Mouse (Mus musculus): Measurements from ENCODE around the gene Inpp5k. TPM values are rescaled to one million over a fixed set of nuclear protein-coding genes. Genes with fewer than 3 reads are reported as not detected.

The Inpp5k gene
- total and polyA plus RNA-seq, 2 experiments from 2014 or later: 43.7 to 50.0 TPM

DNA sequence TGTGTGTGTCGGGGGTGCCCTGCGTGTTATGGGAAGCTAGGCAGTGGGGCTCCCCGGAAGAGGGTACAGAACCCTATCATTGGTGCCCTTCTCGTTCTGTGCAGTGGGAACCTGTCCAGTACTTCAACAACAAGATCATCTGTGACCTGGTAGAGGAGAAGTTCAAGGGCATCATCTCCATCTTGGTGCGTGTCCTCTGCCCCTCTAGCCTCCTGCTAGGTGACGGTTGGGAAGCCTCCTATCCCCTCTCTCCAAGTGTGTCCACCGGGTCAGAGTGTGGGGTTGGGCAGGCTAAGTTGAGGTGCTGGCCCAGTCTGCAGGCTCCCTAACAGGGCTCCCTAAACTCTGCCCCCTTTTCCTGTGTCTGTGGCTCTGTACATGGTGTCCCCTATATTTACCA is 31.3 kb downstream of the Inpp5k start:
- Histone ChIP-seq H3K4me2 (ENCODE audit: low read depth, low read length, poor library complexity, severe bottlenecking) (no peak overlapping the region), H3K4me1 (ENCODE audit: insufficient read depth, low read length) (no peaks in the 10 kb centered on the region), H3K4me3 (ENCODE audit: low read depth, low read length) (no peak overlapping the region), H3K9me3 (ENCODE audit: low read length) (no peaks in the 10 kb centered on the region), H3K36me3 (ENCODE audit: insufficient read depth, low read length) (peaks cover 45% of the 10 kb centered on the region), H3K27me3 (ENCODE audit: insufficient read depth, low read length) (peaks cover under 1% of the 10 kb centered on the region; the same call in 1 of the 2 replicates), H3K27ac (ENCODE audit: low read depth, low read length) (no peak overlapping the region), H3K9ac (replicated peaks; ENCODE audit: low read length, poor library complexity, severe bottlenecking) (no peak overlapping the region)
- no peak for DNase-seq (ENCODE audit: low spot score)
- TF ChIP-seq CTCF (IDR thresholded peaks at IDR 0.05): no peak
- WGBS: 94% methylated on average over 7 of the region's 7 CpGs
- no peak for ATAC-seq (ENCODE audit: low FRiP score)

DNA sequence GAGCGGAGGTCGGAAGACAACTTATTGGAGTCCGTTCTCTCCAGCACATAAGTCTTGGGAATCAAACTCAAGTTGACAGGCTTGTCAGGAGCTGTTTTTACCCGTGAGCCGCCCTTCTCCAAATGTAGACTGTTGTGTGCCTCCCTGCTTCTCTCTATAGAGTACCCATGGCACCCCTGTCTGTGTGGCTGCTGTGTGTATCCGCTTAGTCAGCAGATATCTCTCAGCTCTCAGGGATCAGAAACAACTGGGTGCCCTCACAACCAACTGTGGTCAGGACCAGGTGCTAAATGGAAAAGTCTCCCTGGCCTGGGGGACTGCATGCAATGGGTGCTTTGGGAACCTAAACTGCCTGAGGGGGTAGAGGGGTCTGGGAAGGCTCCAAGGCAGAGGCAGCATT is 35.5 kb downstream of the Inpp5k start:
- DNase-seq (ENCODE audit: low spot score): no peak
- Histone ChIP-seq H3K27me3 (ENCODE audit: insufficient read depth, low read length) (no peaks in the 10 kb centered on the region), H3K4me1 (ENCODE audit: insufficient read depth, low read length) (no peaks in the 10 kb centered on the region), H3K36me3 (ENCODE audit: insufficient read depth, low read length) (peaks cover 54% of the 10 kb centered on the region), H3K4me2 (ENCODE audit: low read depth, low read length, poor library complexity, severe bottlenecking) (no peak overlapping the region), H3K9me3 (ENCODE audit: low read length) (no peaks in the 10 kb centered on the region), H3K27ac (ENCODE audit: low read depth, low read length) (no peak overlapping the region), H3K9ac (replicated peaks; ENCODE audit: low read length, poor library complexity, severe bottlenecking) (no peak overlapping the region), H3K4me3 (ENCODE audit: low read depth, low read length) (no peak overlapping the region)
- 95% methylated on average over 6 of the region's 6 CpGs for WGBS
- TF ChIP-seq CTCF (IDR thresholded peaks at IDR 0.05): no peak
- no peak for ATAC-seq (ENCODE audit: low FRiP score)

DNA sequence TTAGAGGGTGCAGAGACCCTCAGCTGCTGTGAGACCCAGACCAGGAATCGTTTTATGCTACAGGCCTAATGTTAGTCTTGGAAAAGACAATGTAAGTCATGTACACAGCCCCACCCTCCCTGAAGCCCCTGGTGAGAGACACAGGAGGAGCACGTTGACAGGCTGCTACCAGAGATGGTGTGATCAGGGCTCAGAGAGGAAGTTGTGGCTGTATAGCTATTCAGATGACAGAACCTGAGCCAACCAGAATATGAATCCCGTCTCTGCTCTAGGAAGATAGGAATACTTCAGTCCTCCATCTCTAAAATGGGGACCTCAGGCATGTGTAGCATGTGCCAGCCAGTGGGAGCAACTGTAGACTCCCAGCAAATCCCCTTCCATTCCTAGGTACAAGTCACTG is 37.8 kb downstream of the Inpp5k start:
- TF ChIP-seq CTCF (IDR thresholded peaks at IDR 0.05): no peak
- Histone ChIP-seq H3K9me3 (ENCODE audit: low read length) (no peaks in the 10 kb centered on the region), H3K27me3 (ENCODE audit: insufficient read depth, low read length) (no peaks in the 10 kb centered on the region), H3K4me2 (ENCODE audit: low read depth, low read length, poor library complexity, severe bottlenecking) (no peak overlapping the region), H3K4me3 (ENCODE audit: low read depth, low read length) (no peak overlapping the region), H3K27ac (ENCODE audit: low read depth, low read length) (no peak overlapping the region), H3K9ac (replicated peaks; ENCODE audit: low read length, poor library complexity, severe bottlenecking) (no peak overlapping the region), H3K36me3 (ENCODE audit: insufficient read depth, low read length) (peaks cover 55% of the 10 kb centered on the region), H3K4me1 (ENCODE audit: insufficient read depth, low read length) (no peaks in the 10 kb centered on the region)
- ATAC-seq (ENCODE audit: low FRiP score) (no peak), DNase-seq (ENCODE audit: low spot score) (no peak)
- WGBS: 84% methylated on average over 3 of the region's 3 CpGs

DNA sequence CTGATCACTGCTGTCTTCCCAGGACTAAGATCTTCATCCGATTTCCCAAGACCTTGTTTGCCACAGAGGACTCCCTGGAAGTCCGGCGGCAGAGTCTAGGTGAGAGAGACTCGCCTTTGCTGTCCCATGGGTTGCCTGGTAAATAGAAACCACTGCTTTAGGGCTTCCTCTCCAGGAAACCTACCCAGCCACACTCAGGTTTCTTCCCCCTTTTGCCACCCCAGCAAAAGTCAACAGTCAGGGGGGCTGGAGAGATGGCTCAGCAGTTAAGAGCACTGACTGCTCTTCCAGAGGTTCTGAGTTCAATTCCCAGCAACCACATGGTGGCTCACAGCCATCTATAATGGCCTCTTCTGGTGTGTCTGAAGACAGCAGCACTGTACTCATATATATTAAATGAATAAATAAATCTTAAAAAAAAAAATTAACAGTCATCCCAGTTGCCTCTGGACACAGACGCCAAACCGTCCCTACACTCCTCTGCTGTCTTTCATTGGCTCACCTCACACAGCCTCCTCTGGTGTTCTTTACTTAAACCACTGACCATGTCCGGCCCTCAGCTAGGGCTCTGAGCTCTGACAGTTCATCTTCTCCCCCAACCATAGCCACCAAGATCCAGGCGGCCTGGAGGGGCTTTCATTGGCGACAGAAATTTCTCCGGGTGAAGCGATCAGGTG is 38.5 kb downstream of the Inpp5k start:
- Histone ChIP-seq H3K9me3 (ENCODE audit: low read length) (no peaks in the 10 kb centered on the region), H3K4me1 (ENCODE audit: insufficient read depth, low read length) (no peaks in the 10 kb centered on the region), H3K9ac (replicated peaks; ENCODE audit: low read length, poor library complexity, severe bottlenecking) (no peak overlapping the region), H3K4me3 (ENCODE audit: low read depth, low read length) (no peak overlapping the region), H3K4me2 (ENCODE audit: low read depth, low read length, poor library complexity, severe bottlenecking) (no peak overlapping the region), H3K27ac (ENCODE audit: low read depth, low read length) (no peak overlapping the region), H3K27me3 (ENCODE audit: insufficient read depth, low read length) (no peaks in the 10 kb centered on the region), H3K36me3 (ENCODE audit: insufficient read depth, low read length) (peaks cover 56% of the 10 kb centered on the region)
- DNase-seq (ENCODE audit: low spot score) (no peak), ATAC-seq (ENCODE audit: low FRiP score) (no peak)
- TF ChIP-seq CTCF (IDR thresholded peaks at IDR 0.05): no peak
- 90% methylated on average over 11 of the region's 11 CpGs for WGBS

DNA sequence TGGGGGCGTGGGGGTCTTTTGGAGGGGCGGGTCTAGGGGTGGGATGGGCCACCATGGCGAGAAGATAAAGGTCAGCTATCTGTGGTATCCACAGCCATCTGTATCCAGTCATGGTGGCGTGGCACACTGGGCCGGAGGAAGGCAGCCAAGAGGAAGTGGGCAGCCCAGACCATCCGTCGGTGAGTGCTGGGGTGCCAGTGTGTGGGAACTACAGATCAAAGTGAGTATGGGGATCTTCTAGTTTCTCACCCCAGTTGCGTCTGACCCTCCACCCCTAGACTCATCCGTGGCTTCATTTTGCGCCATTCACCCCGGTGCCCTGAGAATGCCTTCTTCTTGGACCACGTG is 39.0 kb downstream of the Inpp5k start:
- Histone ChIP-seq H3K36me3 (ENCODE audit: insufficient read depth, low read length) (peaks cover 56% of the 10 kb centered on the region), H3K27me3 (ENCODE audit: insufficient read depth, low read length) (no peaks in the 10 kb centered on the region)
- WGBS: 91% methylated on average over 12 of the region's 12 CpGs

DNA sequence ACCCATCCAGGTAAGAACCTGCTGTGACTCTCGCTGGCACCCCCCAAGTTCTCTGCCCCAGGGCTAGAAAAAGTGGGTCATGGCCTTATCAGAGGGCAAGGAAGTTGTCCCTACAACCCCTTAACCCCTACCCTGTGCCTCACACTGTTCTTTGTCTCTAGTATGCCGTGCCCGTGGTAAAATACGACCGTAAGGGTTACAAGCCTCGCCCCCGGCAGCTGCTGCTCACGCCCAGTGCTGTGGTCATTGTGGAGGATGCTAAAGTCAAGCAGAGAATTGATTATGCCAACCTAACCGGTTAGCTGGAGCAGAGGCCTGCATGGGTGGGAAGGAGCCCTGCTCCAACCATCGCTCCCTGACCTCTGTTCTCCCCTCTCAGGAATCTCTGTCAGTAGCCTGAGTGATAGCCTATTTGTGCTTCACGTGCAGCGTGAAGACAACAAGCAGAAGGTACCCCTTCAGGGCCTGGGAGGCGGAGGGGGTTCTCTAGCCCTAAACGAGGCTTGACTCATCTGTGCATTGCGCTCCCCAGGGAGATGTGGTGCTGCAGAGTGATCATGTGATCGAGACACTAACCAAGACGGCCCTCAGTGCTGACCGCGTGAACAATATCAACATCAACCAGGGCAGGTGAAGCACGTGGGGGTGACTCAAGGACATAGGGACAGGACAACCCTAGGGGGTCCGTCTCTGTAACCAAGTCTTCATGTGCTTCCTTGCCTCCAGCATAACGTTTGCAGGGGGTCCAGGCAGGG is 40.8 kb downstream of the Inpp5k start:
- 90% methylated on average over 22 of the region's 22 CpGs for WGBS
- H3K4me2 ChIP-seq (ENCODE audit: low read depth, low read length, poor library complexity, severe bottlenecking): no peak overlapping the region
- no peak overlapping the region for H3K9ac ChIP-seq (replicated peaks; ENCODE audit: low read length, poor library complexity, severe bottlenecking)
- H3K27me3 ChIP-seq (ENCODE audit: insufficient read depth, low read length): no peaks in the 10 kb centered on the region
- ATAC-seq (ENCODE audit: low FRiP score): no peak
- no peak overlapping the region for H3K27ac ChIP-seq (ENCODE audit: low read depth, low read length)
- no peak for DNase-seq (ENCODE audit: low spot score)
- H3K9me3 ChIP-seq (ENCODE audit: low read length): no peaks in the 10 kb centered on the region
- no peak for TF ChIP-seq CTCF (IDR thresholded peaks at IDR 0.05)
- peaks cover 45% of the 10 kb centered on the region for H3K36me3 ChIP-seq (ENCODE audit: insufficient read depth, low read length)
- H3K4me1 ChIP-seq (ENCODE audit: insufficient read depth, low read length): no peaks in the 10 kb centered on the region
- no peak overlapping the region for H3K4me3 ChIP-seq (ENCODE audit: low read depth, low read length)

More for the DNA sequence above, 39.0 kb downstream of the Inpp5k start:
- H3K4me2 ChIP-seq (ENCODE audit: low read depth, low read length, poor library complexity, severe bottlenecking): no peak overlapping the region
- H3K9me3 ChIP-seq (ENCODE audit: low read length): no peaks in the 10 kb centered on the region
- H3K27ac ChIP-seq (ENCODE audit: low read depth, low read length): no peak overlapping the region
- ATAC-seq (ENCODE audit: low FRiP score) (no peak), DNase-seq (ENCODE audit: low spot score) (no peak)
- H3K9ac ChIP-seq (replicated peaks; ENCODE audit: low read length, poor library complexity, severe bottlenecking): no peak overlapping the region
- no peak overlapping the region for H3K4me3 ChIP-seq (ENCODE audit: low read depth, low read length)
- H3K4me1 ChIP-seq (ENCODE audit: insufficient read depth, low read length): no peaks in the 10 kb centered on the region
- no peak for TF ChIP-seq CTCF (IDR thresholded peaks at IDR 0.05)
